Mouse (Mus musculus) stomach, postnatal 0 days (tissue): ENCODE data around the gene Nell2.

Experiments used
- CTCF ChIP-seq: IDR thresholded peaks from 2 replicates; pipeline ENCODE4 v1.5.1; 2016; ENCODE audit warnings: antibody characterized with exemption, low read depth, mild to moderate bottlenecking, moderate library complexity
- EP300 ChIP-seq: optimal IDR thresholded peaks from 2 replicates; pipeline ENCODE3; 2016; ENCODE audit warnings: antibody characterized with exemption

DNA sequence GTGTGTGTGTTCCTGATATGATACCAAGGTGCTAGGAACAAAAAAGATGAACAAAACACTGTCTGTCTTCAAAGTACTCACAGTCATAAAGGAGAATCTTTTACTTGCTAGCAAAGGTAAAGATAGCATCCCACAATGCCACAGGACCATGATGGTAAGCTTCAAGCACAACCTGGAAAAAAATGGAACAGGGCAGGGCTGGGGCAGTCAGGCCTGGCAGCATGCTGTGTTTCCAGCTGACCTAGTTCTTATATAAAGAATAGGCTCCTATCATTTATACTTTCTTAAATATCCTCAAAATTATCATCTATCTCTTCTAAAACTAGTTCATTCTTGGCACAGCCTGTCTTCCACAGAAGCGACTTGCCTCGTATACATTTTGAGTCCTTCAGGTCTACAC lies 480.9 kb downstream of the Nell2 start:
- no peak for TF ChIP-seq CTCF
- TF ChIP-seq EP300, result no peak
